Mouse (Mus musculus) frontal cortex, postnatal 25 days (tissue): ENCODE measurements around the gene Nfic.

Experiments
- DNase-seq, 2 experiments: peaks; one replicate each; pipeline ENCODE4 v3.0.0; 2022; ENCODE audit warnings: low spot score in 2 of 2

Nfic gene

GRCm38 (mm10) chr10:81405588-81406201, 49.7 kb downstream of the Nfic start:
- DNase-seq, result no peak

- DNase-seq, result no peak
Observed at GRCm38 (mm10) chr10:81404720-81405119, 50.7 kb downstream of the Nfic start.

- DNase-seq, result no peak
Observed at GRCm38 (mm10) chr10:81404082-81404481, 51.4 kb downstream of the Nfic start.

GRCm38 (mm10) chr10:81403511-81403910, 51.9 kb downstream of the Nfic start:
- no peak for DNase-seq

- DNase-seq, result no peak
Observed at GRCm38 (mm10) chr10:81402227-81402765, 53.1 kb downstream of the Nfic start.

- no peak for DNase-seq
Observed at GRCm38 (mm10) chr10:81401521-81402226, 53.8 kb downstream of the Nfic start.

GRCm38 (mm10) chr10:81401205-81401520, 54.3 kb downstream of the Nfic start:
- DNase-seq, result no peak

- no peak for DNase-seq
Observed at GRCm38 (mm10) chr10:81400371-81401204, 54.8 kb downstream of the Nfic start.

- no peak for DNase-seq
Observed at GRCm38 (mm10) chr10:81399798-81400308, 55.6 kb downstream of the Nfic start.

GRCm38 (mm10) chr10:81399296-81399695, 56.1 kb downstream of the Nfic start:
- no peak for DNase-seq

GRCm38 (mm10) chr10:81396749-81397148, 58.7 kb downstream of the Nfic start:
- DNase-seq, result no peak

GRCm38 (mm10) chr10:81395865-81396264, 59.6 kb downstream of the Nfic start:
- DNase-seq, result no peak

GRCm38 (mm10) chr10:81395127-81395526, 60.3 kb downstream of the Nfic start:
- DNase-seq, result peak; percentile 65 to 74

- DNase-seq, result no peak
Observed at GRCm38 (mm10) chr10:81393456-81394063, 61.9 kb downstream of the Nfic start.

- DNase-seq, result no peak
Observed at GRCm38 (mm10) chr10:81392781-81393185, 62.7 kb downstream of the Nfic start, which contains the start of gene Smim24. Smim24 (plus strand) TSS chr10:81393051.

- no peak for DNase-seq
Observed at GRCm38 (mm10) chr10:81392270-81392669, 63.2 kb downstream of the Nfic start.

- no peak for DNase-seq
Observed at GRCm38 (mm10) chr10:81390678-81390965, 64.8 kb downstream of the Nfic start.

GRCm38 (mm10) chr10:81389801-81390677, 65.4 kb downstream of the Nfic start:
- peak in 1 of 2 experiments; percentile 75 for DNase-seq

GRCm38 (mm10) chr10:81389373-81389772, 66.1 kb downstream of the Nfic start:
- DNase-seq, result no peak

- no peak for DNase-seq
Observed at GRCm38 (mm10) chr10:81388505-81389055, 66.9 kb downstream of the Nfic start, which contains the start of gene Gm48552. Gm48552 (plus strand) TSS chr10:81389005.

- DNase-seq, result no peak
Observed at GRCm38 (mm10) chr10:81387716-81388115, 67.7 kb downstream of the Nfic start.
